Mouse (Mus musculus) G1E (cell line): ENCODE data around the gene Olfr1317. TPM values are rescaled to one million over a fixed set of nuclear protein-coding genes. Genes with fewer than 3 reads are reported as not detected.

Experiments
- ATAC-seq: 2 replicates; pipeline ENCODE4 v1.8.0; 2016; ENCODE audit warnings: mild to moderate bottlenecking; ENCODE audit not compliant: insufficient number of reproducible peaks, poor library complexity, low FRiP score, severe bottlenecking; ENCODE audit errors: extremely low read depth
- DNase-seq: peaks from one replicate; pipeline ENCODE4 v3.0.0; 2012; ENCODE audit warnings: low spot score
- H3K27me3 ChIP-seq: 2 replicates; pipeline ENCODE4 v1.6.1; 2012; ENCODE audit warnings: mild to moderate bottlenecking, low read length, inconsistent platforms; ENCODE audit not compliant: insufficient read depth
- H3K36me3 ChIP-seq: replicated peaks from 2 replicates; pipeline ENCODE3; 2012; ENCODE audit warnings: mild to moderate bottlenecking, inconsistent platforms
- H3K4me1 ChIP-seq: 2 replicates; pipeline ENCODE4 v1.6.1; 2012; ENCODE audit warnings: low read depth, low read length, inconsistent platforms, mixed read lengths; ENCODE audit not compliant: insufficient read depth
- H3K4me3 ChIP-seq: 2 replicates; pipeline ENCODE4 v1.5.1; 2012; ENCODE audit warnings: low read depth, mild to moderate bottlenecking, inconsistent platforms, low read length, moderate library complexity, mixed read lengths
- H3K9me3 ChIP-seq: replicated peaks from 2 replicates; pipeline ENCODE4 v1.6.1; 2012; ENCODE audit warnings: inconsistent platforms
- CTCF ChIP-seq: IDR thresholded peaks from 2 replicates; pipeline ENCODE4 v1.5.1; 2012; ENCODE audit warnings: low read depth, low read length, inconsistent platforms, mixed read lengths
- GATA1 ChIP-seq: IDR thresholded peaks from 2 replicates; pipeline ENCODE4 v1.6.1; 2012; ENCODE audit warnings: borderline replicate concordance, low read length, inconsistent platforms, mixed read lengths
- GATA2 ChIP-seq: IDR thresholded peaks from 2 replicates; pipeline ENCODE4 v1.6.1; 2012; ENCODE audit warnings: low read depth, low read length, inconsistent platforms, borderline replicate concordance
- POLR2AphosphoS5 ChIP-seq: IDR thresholded peaks from 2 replicates; pipeline ENCODE4 v1.6.1; 2012; ENCODE audit warnings: low read depth, low read length, inconsistent platforms; ENCODE audit not compliant: insufficient replicate concordance
- TAL1 ChIP-seq: conservative IDR thresholded peaks from 2 replicates; pipeline ENCODE4 v1.6.1; 2012; ENCODE audit warnings: low read depth, low read length, inconsistent platforms, mixed read lengths
- polyA plus RNA-seq: library from polyadenylated mRNA; stranded (reverse); fragments of >175 nt; gene quantifications from 2 replicates; pipeline ENCODE4 v1.2.3, GENCODE M21; 2012
- total RNA-seq, 2 experiments: library from RNA; stranded (forward) in 1 of 2; stranded (reverse) in 1 of 2; fragments of 200-1000 nt in 1 of 2; fragments of >200 nt in 1 of 2; fragmentation: Nextera tagmentation in 1 of 2; gene quantifications; 2 replicates each; pipeline ENCODE4 v1.2.3; 2014 to 2017

Gene Olfr1317
- not detected in 2 replicates for total RNA-seq (2014; fragmentation: Nextera tagmentation)
- 0.12 TPM in 1 of 2 replicates, not detected in the other for total RNA-seq (2017)
- not detected in 2 replicates for polyA plus RNA-seq

- no peak for TF ChIP-seq GATA1
- TF ChIP-seq GATA2, result no peak
- no peak for TF ChIP-seq TAL1
- TF ChIP-seq POLR2AphosphoS5, result no peak
- no peak for TF ChIP-seq CTCF
- Histone ChIP-seq H3K4me1 (no peaks in the 10 kb centered on the region), H3K36me3 (no peaks in the 10 kb centered on the region), H3K9me3 (no peaks in the 10 kb centered on the region), H3K4me3 (no peak within 1 kb of the TSS), H3K27me3 (no peaks in the 10 kb centered on the region)
- ATAC-seq (no peak), DNase-seq (no peak)
Measured at GRCm38 (mm10) chr2:112140029-112140428, at the start of gene Olfr1317. Olfr1317 (plus strand) TSS chr2:112140329.

GRCm38 (mm10) chr2:112096681-112097080 is 43.4 kb upstream of the Olfr1317 start, which contains the start of gene Olfr1314:
Olfr1314 (minus strand) TSS chr2:112096781.
- Histone ChIP-seq H3K27me3 (no peaks in the 10 kb centered on the region), H3K9me3 (no peaks in the 10 kb centered on the region), H3K4me3 (no peak within 1 kb of the TSS), H3K4me1 (no peaks in the 10 kb centered on the region), H3K36me3 (no peaks in the 10 kb centered on the region)
- ATAC-seq, result no peak
- no peak for TF ChIP-seq GATA2
- TF ChIP-seq GATA1, result no peak
- no peak for TF ChIP-seq TAL1
- TF ChIP-seq POLR2AphosphoS5, result no peak
- TF ChIP-seq CTCF, result no peak
- no peak for DNase-seq

GRCm38 (mm10) chr2:112115340-112115739 is 24.8 kb upstream of the Olfr1317 start, which contains the start of gene Olfr1315-ps1:
Olfr1315-ps1 (minus strand) TSS chr2:112115440.
- Histone ChIP-seq H3K4me1 (no peaks in the 10 kb centered on the region), H3K36me3 (no peaks in the 10 kb centered on the region), H3K9me3 (no peaks in the 10 kb centered on the region), H3K4me3 (no peak within 1 kb of the TSS), H3K27me3 (no peaks in the 10 kb centered on the region)
- DNase-seq, result no peak
- no peak for ATAC-seq
- TF ChIP-seq CTCF (no peak), GATA1 (no peak), GATA2 (no peak), POLR2AphosphoS5 (no peak), TAL1 (no peak)

- H3K27me3 ChIP-seq, result no peaks in the 10 kb centered on the region
- no peaks in the 10 kb centered on the region for H3K4me1 ChIP-seq
- DNase-seq (no peak), ATAC-seq (no peak)
- no peaks in the 10 kb centered on the region for H3K36me3 ChIP-seq
- no peak within 1 kb of the TSS for H3K4me3 ChIP-seq
- TF ChIP-seq TAL1 (no peak), GATA2 (no peak), CTCF (no peak), POLR2AphosphoS5 (no peak), GATA1 (no peak)
- H3K9me3 ChIP-seq, result no peaks in the 10 kb centered on the region
Measured at GRCm38 (mm10) chr2:112134877-112135276, 5.3 kb upstream of the Olfr1317 start, which contains the start of gene Olfr1316. Olfr1316 (minus strand) TSS chr2:112134977.

GRCm38 (mm10) chr2:112153898-112154297 is 13.8 kb downstream of the Olfr1317 start, which contains the start of gene Olfr1318:
Olfr1318 (plus strand) TSS chr2:112154198.
- TF ChIP-seq TAL1, result no peak
- no peak for TF ChIP-seq GATA2
- no peak for TF ChIP-seq GATA1
- no peak for TF ChIP-seq POLR2AphosphoS5
- TF ChIP-seq CTCF, result no peak
- no peak within 1 kb of the TSS for H3K4me3 ChIP-seq
- no peaks in the 10 kb centered on the region for H3K27me3 ChIP-seq
- H3K9me3 ChIP-seq, result no peaks in the 10 kb centered on the region
- ATAC-seq (no peak), DNase-seq (no peak)
- no peaks in the 10 kb centered on the region for H3K36me3 ChIP-seq
- H3K4me1 ChIP-seq, result no peaks in the 10 kb centered on the region

Other genes starting within 250 kb of the Olfr1317 start
- gene Olfr1306, start 224.1 kb upstream of the Olfr1317 start, total RNA-seq (2014; fragmentation: Nextera tagmentation), result not detected in 2 replicates
- 0.11 TPM in 1 of 2 replicates, not detected in the other for gene Olfr1306, start 224.1 kb upstream of the Olfr1317 start, total RNA-seq (2017)
- gene Olfr1306, start 224.1 kb upstream of the Olfr1317 start, polyA plus RNA-seq, result not detected in 2 replicates
- gene Olfr1307, start 190.9 kb upstream of the Olfr1317 start, total RNA-seq (2014; fragmentation: Nextera tagmentation), result not detected in 2 replicates
- gene Olfr1307, start 190.9 kb upstream of the Olfr1317 start, total RNA-seq (2017), result 0.06 and 0.11 TPM in 2 replicates
- not detected in 2 replicates for gene Olfr1307, start 190.9 kb upstream of the Olfr1317 start, polyA plus RNA-seq
- not detected in 2 replicates for gene Olfr1308, start 175.4 kb upstream of the Olfr1317 start, total RNA-seq (2014; fragmentation: Nextera tagmentation)
- gene Olfr1308, start 175.4 kb upstream of the Olfr1317 start, total RNA-seq (2017), result 0.27 TPM in 1 of 2 replicates, not detected in the other
- gene Olfr1308, start 175.4 kb upstream of the Olfr1317 start, polyA plus RNA-seq, result not detected in 2 replicates
- not detected in 2 replicates for gene Olfr1309, start 150.0 kb upstream of the Olfr1317 start, total RNA-seq (2014; fragmentation: Nextera tagmentation)
- 0.05 and 0.06 TPM in 2 replicates for gene Olfr1309, start 150.0 kb upstream of the Olfr1317 start, total RNA-seq (2017)
- not detected in 2 replicates for gene Olfr1309, start 150.0 kb upstream of the Olfr1317 start, polyA plus RNA-seq
- gene Olfr1310, start 127.6 kb upstream of the Olfr1317 start, total RNA-seq (2014; fragmentation: Nextera tagmentation), result not detected in 2 replicates
- gene Olfr1310, start 127.6 kb upstream of the Olfr1317 start, total RNA-seq (2017), result under 0.01 TPM in 1 of 2 replicates, not detected in the other
- gene Olfr1310, start 127.6 kb upstream of the Olfr1317 start, polyA plus RNA-seq, result not detected in 2 replicates
- not detected in 2 replicates for gene Olfr1311, start 115.9 kb upstream of the Olfr1317 start, total RNA-seq (2014; fragmentation: Nextera tagmentation)
- 0.12 and 0.16 TPM in 2 replicates for gene Olfr1311, start 115.9 kb upstream of the Olfr1317 start, total RNA-seq (2017)
- gene Olfr1311, start 115.9 kb upstream of the Olfr1317 start, polyA plus RNA-seq, result not detected in 2 replicates
- gene Olfr1312, start 90.1 kb upstream of the Olfr1317 start, total RNA-seq (2014; fragmentation: Nextera tagmentation), result not detected in 2 replicates
- 0.11 and 0.23 TPM in 2 replicates for gene Olfr1312, start 90.1 kb upstream of the Olfr1317 start, total RNA-seq (2017)
- gene Olfr1312, start 90.1 kb upstream of the Olfr1317 start, polyA plus RNA-seq, result not detected in 2 replicates
- gene Olfr1313, start 62.5 kb upstream of the Olfr1317 start, total RNA-seq (2014; fragmentation: Nextera tagmentation), result not detected in 2 replicates
- 0.11 and 0.12 TPM in 2 replicates for gene Olfr1313, start 62.5 kb upstream of the Olfr1317 start, total RNA-seq (2017)
- gene Olfr1313, start 62.5 kb upstream of the Olfr1317 start, polyA plus RNA-seq, result not detected in 2 replicates
- gene Olfr1314, start 43.5 kb upstream of the Olfr1317 start, total RNA-seq (2014; fragmentation: Nextera tagmentation), result not detected in 2 replicates
- gene Olfr1314, start 43.5 kb upstream of the Olfr1317 start, total RNA-seq (2017), result 0.16 and 0.17 TPM in 2 replicates
- gene Olfr1314, start 43.5 kb upstream of the Olfr1317 start, polyA plus RNA-seq, result not detected in 2 replicates
- not detected in 2 replicates for gene Olfr1315-ps1, start 24.9 kb upstream of the Olfr1317 start, total RNA-seq (2014; fragmentation: Nextera tagmentation)
- gene Olfr1315-ps1, start 24.9 kb upstream of the Olfr1317 start, total RNA-seq (2017), result not detected in 2 replicates
- not detected in 2 replicates for gene Olfr1315-ps1, start 24.9 kb upstream of the Olfr1317 start, polyA plus RNA-seq
- gene Olfr1316, start 5.4 kb upstream of the Olfr1317 start, total RNA-seq (2014; fragmentation: Nextera tagmentation), result not detected in 2 replicates
- 0.06 and 0.11 TPM in 2 replicates for gene Olfr1316, start 5.4 kb upstream of the Olfr1317 start, total RNA-seq (2017)
- gene Olfr1316, start 5.4 kb upstream of the Olfr1317 start, polyA plus RNA-seq, result not detected in 2 replicates
- not detected in 2 replicates for gene Olfr1318, start 13.9 kb downstream of the Olfr1317 start, total RNA-seq (2014; fragmentation: Nextera tagmentation)
- gene Olfr1318, start 13.9 kb downstream of the Olfr1317 start, total RNA-seq (2017), result 0.12 and 0.16 TPM in 2 replicates
- not detected in 2 replicates for gene Olfr1318, start 13.9 kb downstream of the Olfr1317 start, polyA plus RNA-seq
- gene Lpcat4, start 99.1 kb downstream of the Olfr1317 start, total RNA-seq (2014; fragmentation: Nextera tagmentation), result 20.2 and 24.4 TPM in 2 replicates
- 2.4 and 3.0 TPM in 2 replicates for gene Lpcat4, start 99.1 kb downstream of the Olfr1317 start, total RNA-seq (2017)
- gene Lpcat4, start 99.1 kb downstream of the Olfr1317 start, polyA plus RNA-seq, result 52.9 and 54.2 TPM in 2 replicates
- not detected in 2 replicates for gene Nutm1, start 119.0 kb downstream of the Olfr1317 start, total RNA-seq (2014; fragmentation: Nextera tagmentation)
- 0.11 and 0.17 TPM in 2 replicates for gene Nutm1, start 119.0 kb downstream of the Olfr1317 start, total RNA-seq (2017)
- 0.04 TPM in 1 of 2 replicates, not detected in the other for gene Nutm1, start 119.0 kb downstream of the Olfr1317 start, polyA plus RNA-seq
- gene Nop10, start 121.6 kb downstream of the Olfr1317 start, total RNA-seq (2014; fragmentation: Nextera tagmentation), result 53.1 and 66.1 TPM in 2 replicates
- gene Nop10, start 121.6 kb downstream of the Olfr1317 start, total RNA-seq (2017), result 240 and 329 TPM in 2 replicates
- 34.4 and 34.5 TPM in 2 replicates for gene Nop10, start 121.6 kb downstream of the Olfr1317 start, polyA plus RNA-seq
- gene Slc12a6, start 125.5 kb downstream of the Olfr1317 start, total RNA-seq (2014; fragmentation: Nextera tagmentation), result 55.2 and 55.9 TPM in 2 replicates
- 46.6 and 50.5 TPM in 2 replicates for gene Slc12a6, start 125.5 kb downstream of the Olfr1317 start, total RNA-seq (2017)
- gene Slc12a6, start 125.5 kb downstream of the Olfr1317 start, polyA plus RNA-seq, result 3.3 and 4.2 TPM in 2 replicates
- gene Gm21985, start 126.0 kb downstream of the Olfr1317 start, total RNA-seq (2014; fragmentation: Nextera tagmentation), result not detected in 2 replicates
- 0.16 and 0.64 TPM in 2 replicates for gene Gm21985, start 126.0 kb downstream of the Olfr1317 start, total RNA-seq (2017)
- not detected in 2 replicates for gene Gm21985, start 126.0 kb downstream of the Olfr1317 start, polyA plus RNA-seq
- 111 and 115 TPM in 2 replicates for gene Emc4, start 227.7 kb downstream of the Olfr1317 start, total RNA-seq (2014; fragmentation: Nextera tagmentation)
- gene Emc4, start 227.7 kb downstream of the Olfr1317 start, total RNA-seq (2017), result 53.7 and 59.8 TPM in 2 replicates
- gene Emc4, start 227.7 kb downstream of the Olfr1317 start, polyA plus RNA-seq, result 30.9 and 34.5 TPM in 2 replicates
- 34.2 and 44.3 TPM in 2 replicates for gene Katnbl1, start 238.9 kb downstream of the Olfr1317 start, total RNA-seq (2014; fragmentation: Nextera tagmentation)
- 28.2 and 28.4 TPM in 2 replicates for gene Katnbl1, start 238.9 kb downstream of the Olfr1317 start, total RNA-seq (2017)
- gene Katnbl1, start 238.9 kb downstream of the Olfr1317 start, polyA plus RNA-seq, result 4.5 and 6.8 TPM in 2 replicates